Mouse (Mus musculus) 3134 (cell line): Measurements from ENCODE around the gene Isl2.

Experiments
- DNase-seq: peaks from one replicate; pipeline ENCODE4 v3.0.0-alpha.2; 2011; ENCODE audit warnings: low spot score; ENCODE audit not compliant: insufficient read length; ENCODE audit errors: extremely low read depth

The Isl2 gene

GRCm38 (mm10) chr9:55538377-55538776 is at the start of gene Isl2:
Gene Isl2, plus strand, starts transcription at chr9:55538672.
- DNase-seq = no peak

GRCm38 (mm10) chr9:55507922-55508321 is 30.6 kb upstream of the Isl2 start:
- no peak for DNase-seq

DNA sequence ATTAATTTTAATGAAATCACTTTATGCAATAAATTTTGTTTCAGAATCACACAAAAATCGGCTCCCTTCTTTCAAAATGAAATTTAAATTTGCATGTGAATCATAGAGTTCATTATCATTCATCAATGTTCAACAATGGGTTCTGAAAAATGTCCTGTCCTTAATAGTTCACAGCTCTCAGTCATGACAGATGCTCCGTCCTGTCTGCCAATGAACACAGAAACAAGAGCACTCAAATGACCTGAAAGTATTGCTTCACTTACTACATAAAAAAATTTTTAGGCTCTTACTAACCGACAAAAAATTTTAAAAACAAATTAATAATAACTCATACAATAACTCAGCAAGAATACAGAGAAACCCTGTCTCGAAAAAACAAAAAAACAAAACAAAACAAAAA is 29.8 kb upstream of the Isl2 start:
- no peak for DNase-seq

DNA sequence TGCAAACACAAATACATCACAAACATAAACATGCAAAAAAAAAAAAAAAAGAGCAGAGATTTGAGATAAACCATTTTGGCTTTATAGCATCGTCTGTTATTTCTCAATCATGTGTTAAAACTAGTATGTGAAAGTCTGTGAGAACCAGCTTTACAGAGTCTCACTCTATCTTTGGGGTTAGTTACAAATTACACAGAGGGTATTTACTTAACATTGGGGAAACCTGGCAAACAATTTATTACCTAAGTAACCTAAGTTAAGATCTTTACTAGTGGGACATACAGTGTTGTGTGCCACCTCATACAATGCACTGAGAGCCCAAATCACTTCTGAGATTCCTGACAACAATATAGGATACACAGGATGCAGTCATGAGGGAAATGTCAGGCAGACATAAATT is 28.7 kb upstream of the Isl2 start:
- no peak for DNase-seq

GRCm38 (mm10) chr9:55510651-55511235 is 27.7 kb upstream of the Isl2 start:
- DNase-seq = no peak

DNA sequence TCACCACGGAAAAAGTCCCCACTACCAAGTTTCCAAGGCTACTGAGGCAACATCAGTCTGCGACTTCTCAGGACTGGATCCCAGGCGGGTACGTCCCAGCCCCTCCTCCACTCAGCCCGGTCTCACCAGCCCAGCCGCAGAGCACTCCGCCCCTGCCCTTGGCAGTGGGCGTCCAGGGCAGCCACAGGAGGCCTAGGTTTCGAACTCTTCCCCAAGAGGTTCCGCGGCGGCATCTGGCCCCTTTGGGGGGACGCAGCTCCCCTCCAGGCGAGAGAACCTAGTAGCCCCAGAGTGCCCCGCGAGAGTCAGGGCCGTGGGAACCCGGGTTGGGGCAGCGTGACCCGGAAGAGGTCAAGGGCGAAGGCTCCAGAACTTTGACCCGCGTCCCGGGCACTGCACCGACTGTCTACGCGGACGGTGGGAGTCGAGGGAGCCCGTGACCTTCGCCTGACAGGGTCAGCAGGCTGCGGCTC is 26.9 kb upstream of the Isl2 start:
- peak; percentile 81 for DNase-seq

- DNase-seq = peak; percentile 97
Measured at GRCm38 (mm10) chr9:55512027-55512543, 26.4 kb upstream of the Isl2 start, which contains the start of gene Etfa. Gene Etfa, minus strand, starts transcription at chr9:55512243.

DNA sequence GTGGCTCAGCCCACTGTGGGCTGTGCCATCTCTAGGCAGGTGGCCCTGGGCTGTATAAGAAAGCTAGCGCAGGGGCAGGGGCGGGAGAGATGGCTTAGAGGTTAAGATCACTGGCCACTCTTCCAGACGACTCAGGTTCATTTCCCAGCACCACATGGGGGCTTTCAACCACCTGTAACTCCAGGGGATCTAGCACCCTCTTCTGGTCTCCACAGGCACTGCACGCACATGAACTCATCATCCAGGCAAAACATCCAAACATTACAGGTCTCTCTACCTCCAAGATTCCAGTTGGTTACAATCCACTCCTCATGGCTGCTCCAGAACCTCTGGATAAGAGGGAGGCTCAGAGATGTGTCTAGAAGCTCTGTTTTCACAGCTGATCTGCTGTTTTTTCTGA is 12.8 kb upstream of the Isl2 start:
- DNase-seq = no peak

DNA sequence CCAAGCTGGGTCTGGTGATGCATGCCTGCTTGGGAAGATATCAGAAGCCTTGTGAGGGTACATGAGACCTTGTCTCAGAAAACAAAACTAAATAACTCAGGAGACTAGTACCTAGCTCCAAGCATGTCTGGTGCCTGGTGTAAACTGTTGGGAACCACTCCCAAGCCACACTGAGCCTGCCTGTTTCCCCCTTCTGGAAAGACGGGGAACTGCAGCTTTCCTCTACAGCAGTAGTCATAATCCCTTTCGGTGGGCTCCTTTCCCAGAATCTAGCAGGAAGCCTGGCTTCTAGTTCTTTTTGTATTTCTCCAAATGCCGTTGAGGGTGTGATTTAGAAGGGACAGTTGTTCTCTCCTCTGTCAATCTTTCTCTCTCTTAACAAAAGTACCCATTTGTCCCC is 2.6 kb upstream of the Isl2 start:
- DNase-seq = no peak

GRCm38 (mm10) chr9:55539006-55539405 is 534 bp downstream of the Isl2 start:
- DNase-seq = no peak

DNA sequence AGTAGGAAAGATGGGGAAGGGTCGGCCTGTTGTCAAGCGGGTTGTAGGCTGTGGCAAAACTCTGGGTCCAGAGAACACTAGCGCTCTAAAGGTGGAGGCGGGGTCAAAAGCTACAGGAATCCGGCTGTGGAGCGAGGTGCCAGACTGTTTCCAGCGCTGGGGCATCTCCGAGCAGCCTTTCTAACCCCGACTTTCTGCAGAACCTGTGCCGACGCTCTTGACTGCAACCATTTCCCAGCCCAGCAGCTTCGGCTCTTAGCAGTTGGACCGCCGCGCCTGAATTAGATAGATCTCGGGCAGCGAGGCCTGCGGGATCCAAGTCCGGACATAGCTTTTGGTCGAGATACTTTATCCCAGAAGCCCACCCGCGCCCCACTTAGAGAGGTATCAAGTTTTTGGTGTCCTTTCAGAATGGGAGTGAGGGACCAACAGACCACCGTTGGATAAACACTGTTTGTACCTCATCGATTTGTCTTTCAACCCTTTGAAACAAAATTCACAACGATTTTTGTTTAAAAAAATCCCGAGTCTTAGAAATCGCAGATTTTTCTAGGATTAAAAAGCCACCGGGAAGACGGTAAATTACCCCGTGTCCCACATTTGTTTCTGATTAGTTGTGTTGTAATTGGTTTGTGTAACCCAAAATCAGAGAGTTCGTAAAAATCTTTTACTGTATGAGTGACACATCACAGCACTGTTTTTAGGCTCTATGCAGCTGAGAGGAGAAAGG is 1.4 kb downstream of the Isl2 start:
- DNase-seq = no peak

DNA sequence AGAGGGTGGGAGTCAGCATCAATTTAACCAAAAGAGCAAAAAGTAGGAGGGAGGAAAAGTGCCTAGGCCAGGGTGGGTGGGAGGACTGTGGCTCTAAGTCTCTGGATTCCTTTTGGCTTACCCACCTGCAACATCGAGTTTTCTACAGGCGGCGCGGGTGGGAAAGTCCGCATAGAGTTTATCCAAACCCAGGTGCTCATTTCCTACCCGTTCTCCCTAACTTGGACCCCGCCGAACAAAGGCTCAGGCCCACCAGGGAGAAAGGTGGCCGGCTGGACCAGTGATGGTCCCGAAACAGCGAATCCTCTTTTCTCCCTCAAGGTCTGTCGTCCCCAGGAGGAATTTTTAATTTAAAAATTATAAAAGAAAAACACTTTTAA is 1.9 kb downstream of the Isl2 start:
- no peak for DNase-seq

DNA sequence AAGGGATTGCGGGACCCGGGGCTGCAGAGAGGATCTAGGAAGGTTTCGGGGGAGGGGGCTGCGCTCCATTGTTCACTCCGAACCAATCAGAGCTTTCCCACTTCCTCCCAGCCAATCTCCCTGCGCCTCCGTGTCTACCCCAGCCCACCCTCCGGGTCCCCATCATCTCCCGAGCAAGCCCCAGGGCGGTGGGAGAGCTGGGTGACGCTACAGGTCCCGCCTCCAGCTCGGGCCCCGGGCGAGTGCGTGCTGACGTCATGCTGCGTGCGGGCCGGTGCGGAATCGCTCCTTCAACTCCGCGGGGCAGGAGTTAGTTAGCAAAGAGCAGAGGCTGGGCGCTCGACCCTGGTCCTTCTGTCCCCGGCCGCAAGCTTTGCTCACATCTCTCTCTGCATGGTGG is 2.4 kb downstream of the Isl2 start:
- no peak for DNase-seq

- no peak for DNase-seq
Measured at GRCm38 (mm10) chr9:55541681-55542365, 3.4 kb downstream of the Isl2 start.

GRCm38 (mm10) chr9:55542366-55543325 is 4.2 kb downstream of the Isl2 start:
- DNase-seq = no peak

GRCm38 (mm10) chr9:55543336-55543702 is 4.8 kb downstream of the Isl2 start:
- DNase-seq = no peak

DNA sequence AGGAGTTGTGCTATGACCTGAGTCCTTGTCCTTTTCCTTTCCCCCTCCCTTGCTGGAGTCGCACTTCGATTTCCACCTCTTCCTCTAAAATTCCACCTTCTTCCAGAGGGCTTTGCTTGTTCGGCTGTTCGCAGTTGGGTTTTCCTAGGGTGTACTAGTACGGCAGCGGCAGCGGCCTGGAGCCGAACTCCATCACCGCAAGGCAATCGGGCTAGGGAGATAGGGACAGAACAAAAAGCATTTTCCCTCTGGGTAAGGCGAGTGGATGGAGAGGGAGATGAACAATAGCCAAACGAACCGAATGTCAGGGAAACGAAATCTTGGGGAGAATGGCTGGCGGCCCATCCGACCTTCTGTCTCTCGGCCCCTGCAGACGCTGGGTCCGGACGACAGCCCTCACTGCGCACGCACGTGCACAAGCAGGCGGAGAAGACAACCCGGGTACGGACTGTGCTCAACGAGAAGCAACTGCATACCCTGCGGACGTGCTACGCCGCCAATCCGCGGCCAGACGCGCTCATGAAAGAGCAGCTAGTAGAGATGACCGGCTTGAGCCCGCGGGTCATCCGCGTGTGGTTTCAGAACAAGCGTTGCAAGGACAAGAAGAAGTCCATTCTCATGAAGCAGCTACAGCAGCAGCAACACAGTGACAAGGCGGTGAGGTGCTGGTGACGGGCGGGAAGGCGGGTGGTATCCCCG is 5.4 kb downstream of the Isl2 start:
- DNase-seq = no peak

DNA sequence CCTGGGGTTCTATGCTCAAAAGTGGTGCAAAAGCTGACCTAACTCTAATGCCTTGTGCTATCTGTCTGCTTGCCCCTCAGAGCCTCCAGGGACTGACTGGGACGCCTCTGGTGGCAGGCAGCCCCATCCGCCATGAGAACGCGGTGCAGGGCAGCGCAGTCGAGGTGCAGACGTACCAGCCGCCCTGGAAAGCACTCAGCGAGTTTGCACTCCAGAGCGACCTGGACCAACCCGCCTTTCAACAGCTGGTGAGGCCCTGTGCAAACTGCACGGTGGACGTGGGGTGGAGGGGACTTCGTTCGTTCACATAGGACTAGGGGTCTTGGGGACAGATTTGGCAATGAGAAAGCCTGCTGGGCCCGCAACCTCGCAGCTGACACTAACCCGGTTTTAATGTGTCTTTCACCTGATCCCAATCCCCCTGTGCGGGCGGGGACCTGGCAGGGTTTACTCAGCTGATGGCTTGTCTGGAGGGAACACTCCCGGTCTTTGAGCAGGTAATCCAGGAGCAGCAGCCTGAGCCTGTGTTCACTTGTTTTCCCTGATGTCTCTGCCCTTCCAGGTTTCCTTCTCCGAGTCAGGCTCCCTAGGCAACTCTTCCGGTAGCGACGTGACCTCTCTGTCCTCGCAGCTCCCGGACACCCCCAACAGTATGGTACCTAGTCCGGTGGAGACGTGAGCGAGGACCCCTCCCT is 6.5 kb downstream of the Isl2 start:
- no peak for DNase-seq

DNA sequence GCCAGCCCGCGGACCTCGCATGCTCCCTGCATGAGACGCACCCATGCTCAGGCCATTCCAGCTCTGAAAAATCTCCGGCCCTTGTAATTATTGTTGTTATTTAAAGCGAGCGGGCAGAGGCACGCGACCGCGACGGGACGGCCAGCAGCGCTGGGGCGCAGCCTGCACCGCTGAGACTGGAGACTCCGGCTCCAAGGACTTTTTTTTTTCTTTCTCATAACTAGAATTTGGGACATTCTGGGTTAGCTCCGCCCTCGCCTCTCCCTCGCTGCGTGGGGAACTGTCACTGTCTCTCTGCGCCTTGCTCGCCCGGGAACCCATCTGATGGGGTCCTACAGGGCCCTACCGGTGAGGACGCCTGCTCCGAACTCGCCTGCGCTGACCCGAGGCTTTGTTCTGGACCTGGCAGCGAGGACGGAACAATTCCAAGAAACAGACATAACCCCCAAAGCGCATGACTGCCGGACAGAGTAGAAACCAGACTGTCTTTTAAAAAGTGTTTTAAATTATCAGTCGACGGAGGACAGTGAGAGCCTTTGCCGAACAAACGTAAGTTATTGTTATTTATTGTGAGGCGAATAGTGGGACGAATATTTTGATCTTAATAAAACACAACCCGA is 7.2 kb downstream of the Isl2 start:
- no peak for DNase-seq
